Mouse (Mus musculus): ENCODE measurements at regions not wholly inside any gene's neighbourhood (a gene's known extent, or its start where the extent isn't known, plus 50 kb on each side); places are given as distances from the start of the nearest gene placed in this dataset.

GRCm38 (mm10) chr13:51010736-51011135, 89.9 kb upstream of the Spin1 start:
- no peak for TF ChIP-seq CTCF (IDR thresholded peaks at IDR 0.05; ENCODE audit: extremely low read depth, insufficient read depth, low read length)
- no peak for TF ChIP-seq POLR2A (IDR thresholded peaks at IDR 0.05; ENCODE audit: extremely low read depth, insufficient read depth, low read length)
